Mouse (Mus musculus) right cerebral cortex, postnatal 36 days (tissue): Measurements from ENCODE around the gene Sema6c.
A peak's percentile ranks its signal among the peaks of the same experiment; 100 is the strongest.
"Not testable (repeated sequence)": the region's sequence is repeated elsewhere in the genome, so short reads cannot be mapped to it uniquely, and the experiment has no call there.

Experiments
- DNase-seq, 2 experiments: peaks; one replicate each; pipeline ENCODE4 v3.0.0; 2022; ENCODE audit warnings: low spot score in 2 of 2, mixed read lengths in 1 of 2

The Sema6c gene

DNA sequence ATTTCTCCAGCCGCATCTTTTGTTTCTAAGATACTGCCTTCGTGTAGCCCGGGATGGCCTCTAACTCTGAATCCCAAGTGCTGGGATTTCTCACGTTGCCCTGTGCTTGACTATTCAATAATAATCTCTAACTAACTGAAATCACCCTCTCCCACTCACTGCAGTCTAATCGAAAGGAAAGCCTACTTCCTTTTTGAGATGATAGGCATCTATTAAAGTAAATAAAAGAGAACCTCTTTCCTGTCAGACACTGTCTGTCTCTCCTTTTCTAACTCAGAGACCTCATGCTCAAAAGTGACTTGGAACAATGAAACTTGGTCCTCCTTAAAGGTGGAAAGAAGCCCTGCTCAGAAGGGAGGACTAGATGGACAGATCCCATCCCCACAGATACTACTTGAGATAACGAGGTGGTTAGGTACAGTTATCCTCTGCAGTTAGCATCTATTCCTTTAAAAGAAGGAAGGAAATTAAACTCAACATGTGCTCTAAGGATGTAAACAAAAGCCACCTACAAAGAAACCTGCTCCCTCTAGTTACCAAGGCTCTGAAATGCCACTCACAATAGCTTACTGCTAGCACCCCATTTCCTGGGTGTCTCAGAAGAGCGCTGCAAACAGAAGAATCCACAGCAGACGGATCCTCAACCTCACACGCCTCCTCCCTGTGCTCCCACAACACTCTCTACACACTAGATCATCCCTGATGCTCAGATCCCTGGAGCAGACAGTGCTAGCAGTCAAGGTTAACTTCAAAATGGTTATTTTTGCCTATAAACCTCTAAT lies 24.7 kb downstream of the Sema6c start:
- no peak for DNase-seq

GRCm38 (mm10) chr3:95186100-95186499 lies 25.8 kb downstream of the Sema6c start:
- no peak for DNase-seq

DNA sequence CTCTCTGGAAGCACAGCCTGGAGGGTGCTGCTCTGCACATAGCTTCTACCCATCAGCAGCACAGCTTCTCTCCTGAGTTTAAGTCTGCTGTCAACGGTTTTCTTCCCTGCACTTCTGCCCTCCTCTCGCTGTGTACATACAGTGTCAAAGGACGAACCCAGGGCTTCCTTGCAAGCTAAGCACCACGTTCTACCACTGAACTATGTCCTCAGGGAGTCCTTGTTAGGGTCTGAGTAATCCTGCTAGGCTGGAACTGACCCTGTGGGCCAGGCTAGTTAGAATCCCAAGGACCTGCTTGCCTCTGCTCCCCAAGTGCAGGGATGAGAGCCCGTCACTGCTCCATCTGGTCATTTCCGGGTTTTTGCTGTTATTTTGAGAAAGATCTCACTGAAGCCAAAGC lies 26.6 kb downstream of the Sema6c start:
- DNase-seq: no peak

- no peak for DNase-seq
Measured at GRCm38 (mm10) chr3:95194721-95195135, 34.5 kb downstream of the Sema6c start.

DNA sequence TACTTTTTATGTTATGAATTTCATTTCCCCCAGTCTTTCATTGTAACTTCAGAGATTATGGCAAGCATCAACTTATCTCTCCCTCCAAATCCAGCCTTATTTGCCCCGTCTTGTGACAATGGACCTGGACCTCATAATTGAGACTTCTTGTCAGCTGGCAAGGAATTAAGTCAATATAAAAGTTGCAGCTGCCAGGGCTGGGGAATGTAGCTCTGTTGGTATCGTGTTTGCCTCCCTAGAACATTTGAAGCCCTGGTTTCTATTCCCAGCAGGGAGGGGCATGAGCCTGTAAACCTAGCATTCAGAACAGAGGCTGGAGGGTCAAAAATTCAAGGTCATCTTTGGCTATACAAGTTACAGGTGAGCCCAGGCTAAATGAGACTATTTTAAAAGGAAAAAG lies 35.5 kb downstream of the Sema6c start:
- no peak for DNase-seq

DNA sequence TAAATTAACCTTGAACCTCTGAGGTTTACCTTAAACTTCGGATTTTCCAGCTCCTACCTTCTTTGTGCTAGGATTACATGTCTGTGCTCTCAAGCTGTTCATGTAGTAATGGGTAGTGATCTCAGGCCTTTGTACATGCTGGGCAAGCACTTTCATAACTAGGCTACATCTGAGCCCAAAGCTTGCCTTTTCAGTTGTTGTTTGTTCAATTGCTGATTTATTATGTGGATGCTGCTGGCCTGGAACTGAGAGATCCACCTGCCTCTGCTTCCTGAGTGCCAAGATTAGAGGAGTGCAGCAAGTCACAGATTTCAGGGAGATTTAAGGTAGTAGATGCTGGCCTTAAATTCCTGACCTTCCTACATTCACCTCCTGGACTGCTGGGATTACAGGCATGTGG lies 38.8 kb downstream of the Sema6c start:
- no peak for DNase-seq

DNA sequence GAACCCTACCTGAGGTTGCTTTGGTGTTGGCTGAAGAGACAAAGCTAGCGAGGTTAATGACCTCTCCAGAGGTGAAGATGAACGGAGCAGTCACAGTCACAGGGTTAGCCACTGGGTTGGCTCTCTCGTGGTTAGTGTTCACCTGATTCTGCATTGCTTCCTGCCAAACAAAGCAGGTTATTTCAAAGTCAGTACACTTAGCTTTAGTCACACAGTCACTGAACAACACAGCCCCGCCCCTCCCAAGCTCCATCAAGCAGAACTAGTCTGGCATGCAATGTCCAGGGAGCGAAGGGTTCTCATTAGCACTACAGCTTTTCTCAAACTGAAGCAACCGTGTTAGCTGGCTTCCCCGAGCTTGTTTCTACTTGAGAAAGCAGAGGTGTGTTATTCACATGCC lies 39.9 kb downstream of the Sema6c start:
- no peak for DNase-seq

- no peak for DNase-seq
Measured at GRCm38 (mm10) chr3:95200562-95200961, 40.3 kb downstream of the Sema6c start.

GRCm38 (mm10) chr3:95203880-95204279 lies 43.6 kb downstream of the Sema6c start:
- peak; percentile 24 to 45 for DNase-seq

DNA sequence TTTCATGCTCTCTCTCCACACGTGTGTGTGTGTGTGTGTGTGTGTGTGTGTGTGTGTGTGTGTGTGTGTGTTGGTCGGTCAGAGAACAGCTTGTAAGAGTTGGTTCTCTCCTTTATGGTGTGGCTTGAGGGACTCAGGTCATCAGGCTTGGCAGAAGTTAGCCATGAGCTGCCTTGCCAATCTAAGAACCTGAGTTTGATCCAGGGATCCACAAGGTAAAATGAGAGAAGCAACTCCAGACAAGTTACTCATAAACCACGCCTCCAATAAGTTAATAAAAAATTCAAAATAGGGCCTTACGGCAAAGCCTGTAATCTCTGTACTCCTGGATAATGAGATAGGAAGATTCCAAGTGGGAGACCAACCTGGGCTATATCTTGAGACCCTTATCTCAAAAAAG lies 48.0 kb downstream of the Sema6c start:
- DNase-seq: no peak

DNA sequence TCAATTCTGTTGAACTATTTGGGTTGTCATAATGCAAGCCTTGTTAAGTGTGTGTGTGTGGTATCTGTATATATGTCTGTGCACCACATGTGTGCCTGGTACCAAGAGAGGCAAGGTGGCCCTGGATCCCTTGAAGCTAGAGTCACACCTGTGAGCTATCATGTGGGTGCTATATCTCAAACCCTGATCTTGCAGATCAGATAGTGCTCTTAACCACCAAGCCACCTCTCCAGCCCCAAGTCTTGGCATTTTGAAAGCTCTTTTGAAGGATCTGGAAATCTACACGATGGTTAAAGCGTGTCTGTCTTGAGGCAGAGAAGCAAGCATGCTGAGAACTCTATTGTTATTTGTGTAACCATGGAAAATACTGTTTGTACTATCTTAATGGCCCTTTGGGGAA lies 50.3 kb downstream of the Sema6c start:
- DNase-seq: no peak

DNA sequence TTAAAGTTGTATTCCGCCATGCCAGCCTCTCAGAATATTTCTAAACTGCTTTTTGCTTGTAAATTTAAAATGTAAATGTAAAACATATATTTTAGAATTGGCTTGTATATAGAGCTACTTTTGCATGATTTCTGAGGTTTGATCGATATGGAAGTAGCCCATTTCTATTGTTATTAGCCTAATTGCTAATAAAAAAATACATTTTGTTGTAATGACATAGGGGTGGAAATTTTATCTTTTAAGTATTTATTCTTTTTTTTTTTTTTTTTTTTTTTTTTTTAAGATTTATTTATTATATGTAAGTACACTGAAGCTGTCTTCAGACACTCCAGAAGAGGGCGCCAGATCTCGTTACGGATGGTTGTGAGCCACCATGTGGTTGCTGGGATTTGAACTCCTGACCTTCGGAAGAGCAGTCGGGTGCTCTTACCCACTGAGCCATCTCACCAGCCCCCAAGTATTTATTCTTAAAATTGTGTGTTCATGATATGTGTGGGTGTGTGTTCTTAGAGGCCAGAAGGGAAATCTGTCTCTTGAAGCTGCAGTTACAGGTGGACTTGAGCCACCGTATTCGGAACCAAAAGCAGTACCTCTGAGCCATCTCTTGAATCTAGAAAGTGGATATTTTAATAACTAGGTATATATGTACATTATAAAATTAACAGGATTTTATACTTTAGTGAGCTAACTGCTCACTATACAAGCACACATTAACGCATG lies 52.8 kb downstream of the Sema6c start:
- not testable (repeated sequence) for DNase-seq

DNA sequence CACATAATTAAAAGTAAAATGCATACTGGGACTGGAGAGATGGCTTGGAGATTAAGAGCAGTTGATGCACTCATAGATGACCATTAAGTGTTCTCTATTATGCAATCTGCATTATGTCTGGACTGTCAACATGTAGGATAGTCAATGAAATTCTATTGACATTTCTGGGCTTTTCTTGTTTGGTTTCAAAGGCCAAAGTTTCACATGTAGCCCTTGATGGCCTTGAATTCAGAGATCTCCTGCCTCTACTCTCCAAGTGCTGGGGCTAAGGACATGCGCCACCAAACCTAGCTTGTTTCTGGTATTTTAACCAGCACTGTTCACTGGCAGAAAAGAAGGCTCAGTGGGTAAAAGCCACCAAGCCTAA lies 53.3 kb downstream of the Sema6c start:
- DNase-seq: no peak

DNA sequence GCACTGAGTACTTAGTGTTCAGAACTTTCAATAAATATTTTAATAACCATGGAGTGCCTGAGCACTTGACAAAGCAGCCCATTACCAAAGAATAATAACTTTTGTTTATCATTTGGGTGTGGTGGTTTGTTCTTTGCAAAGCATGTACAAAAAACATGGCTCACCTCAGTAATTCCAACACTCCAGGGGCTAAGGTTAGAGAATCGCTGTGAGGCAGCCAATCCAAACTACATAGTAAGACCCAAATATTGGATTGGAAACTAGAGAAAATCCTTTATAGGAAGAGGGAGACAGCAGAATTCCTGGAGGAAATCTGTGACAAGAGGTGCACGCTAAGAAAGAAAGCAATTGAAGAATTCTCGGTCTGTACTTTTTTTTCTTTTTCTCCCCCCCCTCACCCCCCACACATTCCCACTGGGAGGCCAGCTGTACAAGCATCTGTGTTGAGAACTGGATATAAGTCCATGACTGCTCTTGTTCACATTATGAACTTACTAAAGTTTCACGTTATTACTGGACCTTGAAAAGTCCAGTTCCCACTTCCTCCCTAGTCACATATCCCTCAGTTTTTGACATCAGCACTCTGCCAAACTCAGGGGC lies 56.5 kb downstream of the Sema6c start:
- DNase-seq: no peak

DNA sequence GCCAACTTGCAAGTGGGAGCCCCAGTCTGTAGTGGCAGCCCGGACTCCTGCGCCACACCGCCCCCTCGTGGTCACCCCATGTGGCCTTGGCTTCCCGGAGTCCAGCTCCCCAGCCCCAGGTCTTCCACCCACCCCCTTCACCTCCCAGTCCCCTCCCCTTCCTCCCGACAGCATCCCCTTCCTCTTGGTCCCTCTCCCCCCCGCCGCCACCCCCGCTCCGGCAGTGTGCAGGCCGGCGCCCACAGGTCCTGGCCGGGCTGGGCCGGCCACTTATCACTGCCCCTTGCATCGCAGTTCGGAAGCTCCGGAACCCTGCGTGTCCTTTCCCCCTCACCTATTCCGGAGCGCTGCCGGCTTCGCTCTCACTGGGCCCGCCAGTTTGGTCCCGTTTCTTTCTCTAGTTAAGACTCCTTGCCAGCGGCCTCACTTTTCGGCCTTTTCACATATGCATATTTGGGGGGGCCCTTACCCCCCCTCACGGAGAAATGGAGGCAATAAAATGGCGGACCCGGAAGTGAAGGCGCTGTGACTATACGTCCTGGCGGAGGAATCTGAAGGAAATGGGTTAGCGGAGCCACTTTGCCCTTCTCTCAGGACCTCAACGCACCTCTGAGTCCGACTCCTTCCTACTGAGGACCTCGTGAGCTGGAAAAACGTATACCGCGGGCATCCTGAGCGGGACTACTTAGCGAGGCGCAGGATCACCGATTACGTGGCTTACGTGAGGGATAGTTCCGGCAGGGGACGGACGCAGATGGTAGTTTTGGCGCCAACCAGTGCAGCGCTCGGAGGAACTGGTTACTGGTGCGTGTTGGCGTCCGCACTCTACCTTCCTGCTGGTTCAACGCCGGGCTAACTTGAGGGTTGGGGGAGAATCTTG lies 57.2 kb downstream of the Sema6c start, which contains the start of gene Gabpb2:
Gabpb2 (minus strand) TSS at position 662 of the 880 bp plus-strand sequence.
- DNase-seq: peak; percentile 77 to 79

GRCm38 (mm10) chr3:95218466-95219137 lies 58.3 kb downstream of the Sema6c start:
- no peak for DNase-seq

GRCm38 (mm10) chr3:95223041-95223440 lies 62.8 kb downstream of the Sema6c start:
- no peak for DNase-seq
